Mouse (Mus musculus) neural tube, embryonic 11.5 days (tissue): Measurements from ENCODE around the gene Ahcyl1. TPM values are rescaled to one million over a fixed set of nuclear protein-coding genes. Genes with fewer than 3 reads are reported as not detected.
A peak's percentile ranks its signal among the peaks of the same experiment; 100 is the strongest.

Source experiments
- ATAC-seq: fragments of 200-750 bp; cut with Nextera tagmentation; 2 replicates; pipeline ENCODE4 v1.8.0; 2017; ENCODE audit warnings: moderate number of reproducible peaks, mild to moderate bottlenecking, moderate TSS enrichment, moderate library complexity; ENCODE audit not compliant: insufficient read depth, low FRiP score, low TSS enrichment
- DNase-seq: peaks from one replicate; pipeline ENCODE4 v3.0.0-alpha.2; 2015; ENCODE audit warnings: low spot score
- H3K27ac ChIP-seq: fragments of 300-500 bp; sonication (generic); 2 replicates; pipeline ENCODE4 v1.5.1; 2014; ENCODE audit warnings: low read depth, mild to moderate bottlenecking, low read length
- H3K27me3 ChIP-seq: fragments of 300-500 bp; sonication (generic); 2 replicates; pipeline ENCODE4 v1.6.1; 2014; ENCODE audit warnings: mild to moderate bottlenecking, low read length, mixed read lengths; ENCODE audit not compliant: control insufficient read depth, insufficient read depth
- H3K36me3 ChIP-seq: fragments of 300-500 bp; sonication (generic); 2 replicates; pipeline ENCODE4 v1.6.1; 2014; ENCODE audit warnings: mild to moderate bottlenecking, low read length, moderate library complexity, mixed read lengths; ENCODE audit not compliant: control insufficient read depth, insufficient read depth
- H3K4me1 ChIP-seq: fragments of 300-500 bp; sonication (generic); 2 replicates; pipeline ENCODE4 v1.6.1; 2014; ENCODE audit warnings: low read length, mixed read lengths; ENCODE audit not compliant: control insufficient read depth, insufficient read depth
- H3K4me2 ChIP-seq: fragments of 300-500 bp; sonication (generic); 2 replicates; pipeline ENCODE4 v1.6.1; 2014; ENCODE audit warnings: low read depth, mild to moderate bottlenecking, moderate library complexity
- H3K4me3 ChIP-seq: fragments of 300-500 bp; sonication (generic); 2 replicates; pipeline ENCODE4 v1.5.1; 2014; ENCODE audit warnings: low read depth, low read length
- H3K9ac ChIP-seq: fragments of 300-500 bp; sonication (generic); 2 replicates; pipeline ENCODE4 v1.6.1; 2014; ENCODE audit warnings: mild to moderate bottlenecking, low read length
- H3K9me3 ChIP-seq: fragments of 300-500 bp; sonication (generic); 2 replicates; pipeline ENCODE4 v1.6.1; 2016; ENCODE audit warnings: low read length; ENCODE audit not compliant: control insufficient read depth
- whole genome bisulfite sequencing: fragments of 180-500 bp; shearing (Covaris S2); extraction: QIAGEN DNeasy Blood & Tissue Kit; methylation state at CpG from one replicate; pipeline ENCODE4 v1.1.7; 2014; 5-methylcytosine and 5-hydroxymethylcytosine counted together
- polyA plus RNA-seq: library from polyadenylated mRNA; unstranded; fragments of >200 nt; fragmentation: Nextera tagmentation; extraction: Ambion mirVana; gene quantifications from 2 replicates; pipeline ENCODE4 v1.2.1, GENCODE M21; 2014

The Ahcyl1 gene
- polyA plus RNA-seq, 1 experiment from 2014 or later, result 127 TPM

DNA sequence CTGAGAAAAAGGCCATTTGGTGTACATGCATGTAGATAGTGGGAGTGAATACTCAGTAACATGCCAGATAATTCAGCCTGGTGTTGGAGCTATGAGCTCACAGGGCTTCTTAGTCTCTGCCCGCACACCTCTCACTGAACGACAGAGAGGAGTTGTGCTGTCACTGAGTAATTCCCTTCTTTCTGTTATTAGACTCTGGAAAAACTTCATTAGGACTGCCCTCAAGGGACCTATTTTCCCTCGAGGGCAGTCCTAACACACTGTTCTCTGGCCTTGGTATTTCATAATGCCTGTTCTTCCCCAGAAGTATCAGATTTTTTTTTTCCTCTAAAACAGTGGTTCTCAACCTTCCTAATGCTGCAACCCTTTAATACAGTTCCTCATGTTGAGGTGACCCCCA is 15.7 kb upstream of the Ahcyl1 start:
- no peaks in the 10 kb centered on the region for H3K27me3 ChIP-seq
- DNase-seq (no peak), ATAC-seq (no peak)
- H3K4me1 ChIP-seq, result no peaks in the 10 kb centered on the region
- 58% methylated on average over 3 of the region's 3 CpGs for WGBS
- H3K36me3 ChIP-seq, result no peaks in the 10 kb centered on the region
- no peak overlapping the region for H3K4me2 ChIP-seq
- no peaks in the 10 kb centered on the region for H3K9me3 ChIP-seq
- H3K4me3 ChIP-seq, result no peak overlapping the region
- H3K9ac ChIP-seq, result no peak overlapping the region
- H3K27ac ChIP-seq, result no peak overlapping the region

DNA sequence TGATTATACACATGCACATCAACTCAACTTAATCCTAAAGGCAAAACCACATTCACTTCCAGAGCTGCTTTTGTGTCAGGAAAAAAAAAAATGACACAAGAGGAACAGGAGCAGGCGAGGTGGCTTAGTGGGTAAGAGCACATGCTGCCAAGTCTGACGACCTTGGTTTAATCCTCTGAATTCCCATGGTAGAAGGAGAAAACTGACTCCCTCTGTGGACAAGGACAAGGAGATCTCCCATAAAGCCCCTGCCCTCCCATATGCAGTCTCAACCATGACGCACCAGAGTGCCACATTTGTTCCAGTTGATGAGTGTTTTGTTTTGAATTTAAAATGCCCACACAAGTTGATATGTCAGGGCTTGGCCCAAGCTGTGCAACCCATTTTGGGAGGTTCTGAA is 12.8 kb upstream of the Ahcyl1 start:
- no peaks in the 10 kb centered on the region for H3K27me3 ChIP-seq
- WGBS, result 67% methylated on average over 3 of the region's 3 CpGs
- DNase-seq (no peak), ATAC-seq (no peak)
- no peak overlapping the region for H3K4me3 ChIP-seq
- no peaks in the 10 kb centered on the region for H3K9me3 ChIP-seq
- no peak overlapping the region for H3K9ac ChIP-seq
- H3K4me1 ChIP-seq, result no peaks in the 10 kb centered on the region
- no peaks in the 10 kb centered on the region for H3K36me3 ChIP-seq
- no peak overlapping the region for H3K4me2 ChIP-seq
- no peak overlapping the region for H3K27ac ChIP-seq

DNA sequence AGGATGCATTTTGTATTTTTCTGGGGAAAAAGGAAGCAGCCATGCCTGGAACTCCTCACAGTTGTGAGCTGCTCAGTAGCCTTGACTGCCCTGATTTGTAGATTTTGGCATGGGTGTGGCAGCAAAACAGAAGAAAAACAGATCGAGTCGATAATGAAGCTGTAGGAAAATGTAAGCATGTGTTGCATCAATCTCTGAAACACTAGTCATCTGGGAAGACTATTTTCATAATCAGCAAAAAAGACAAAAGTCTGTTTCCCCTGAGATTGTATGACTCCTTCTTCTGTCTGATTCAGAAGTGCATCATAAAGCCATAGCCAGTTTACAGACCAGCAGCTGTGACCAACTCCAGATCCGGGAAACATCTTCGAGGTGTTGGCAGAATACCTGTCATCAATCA is 10.9 kb upstream of the Ahcyl1 start:
- WGBS, result 93% methylated on average over 4 of the region's 4 CpGs
- ATAC-seq, result no peak

DNA sequence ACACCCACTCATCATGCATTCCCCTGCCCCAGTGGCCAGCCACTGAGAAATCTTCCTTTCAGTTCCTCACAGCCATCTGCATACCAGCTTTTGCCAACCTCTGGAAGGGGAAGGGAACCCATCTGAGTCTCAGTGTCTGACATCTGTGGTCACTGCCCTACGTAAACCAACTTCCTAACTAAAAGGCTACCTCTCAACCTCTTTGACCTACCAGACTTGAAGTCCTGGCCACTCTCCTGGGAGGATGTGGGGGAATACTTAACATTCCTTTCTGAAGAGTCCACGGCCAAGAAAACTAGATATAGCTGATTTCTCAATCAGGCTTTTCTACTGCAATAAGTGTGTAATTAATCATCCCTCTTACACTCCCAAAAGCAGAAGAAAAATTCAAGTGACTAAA is 9.8 kb upstream of the Ahcyl1 start:
- Histone ChIP-seq H3K9me3 (no peaks in the 10 kb centered on the region), H3K27me3 (no peaks in the 10 kb centered on the region; the same call in 1 of the 2 replicates), H3K4me1 (no peaks in the 10 kb centered on the region), H3K4me3 (no peak overlapping the region), H3K27ac (no peak overlapping the region), H3K4me2 (no peak overlapping the region), H3K36me3 (no peaks in the 10 kb centered on the region), H3K9ac (no peak overlapping the region)
- ATAC-seq (no peak), DNase-seq (no peak)
- WGBS, result 45% methylated on average over 2 of the region's 2 CpGs

More for the DNA sequence above, 10.9 kb upstream of the Ahcyl1 start:
- Histone ChIP-seq H3K4me2 (no peak overlapping the region), H3K36me3 (no peaks in the 10 kb centered on the region), H3K9ac (no peak overlapping the region), H3K4me3 (no peak overlapping the region), H3K4me1 (no peaks in the 10 kb centered on the region), H3K27ac (no peak overlapping the region), H3K27me3 (no peaks in the 10 kb centered on the region; the same call in 1 of the 2 replicates), H3K9me3 (no peaks in the 10 kb centered on the region)
- no peak for DNase-seq

DNA sequence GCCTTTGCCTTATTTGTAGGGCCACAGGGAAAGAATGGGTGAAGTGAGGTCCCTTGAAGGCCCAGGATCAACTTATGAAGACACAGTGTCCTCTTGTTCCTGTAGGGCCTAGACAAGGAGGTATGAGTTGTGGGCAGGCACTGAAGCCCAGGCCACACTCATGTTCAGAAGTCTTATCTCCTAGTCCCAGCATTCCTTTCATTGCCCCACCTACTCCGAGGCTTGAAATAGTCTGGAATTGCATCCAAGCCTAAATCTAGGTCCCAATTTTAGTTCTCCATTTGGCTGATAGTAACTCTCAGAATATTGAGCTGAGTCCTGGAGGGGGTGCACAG is 8.0 kb upstream of the Ahcyl1 start:
- Histone ChIP-seq H3K4me3 (no peak overlapping the region), H3K27ac (no peak overlapping the region), H3K9me3 (no peaks in the 10 kb centered on the region), H3K36me3 (no peaks in the 10 kb centered on the region), H3K4me2 (no peak overlapping the region), H3K9ac (no peak overlapping the region), H3K4me1 (no peaks in the 10 kb centered on the region), H3K27me3 (no peaks in the 10 kb centered on the region; the same call in 1 of the 2 replicates)
- DNase-seq, result no peak
- 97% methylated on average over 1 of the region's 1 CpGs for WGBS
- no peak for ATAC-seq

DNA sequence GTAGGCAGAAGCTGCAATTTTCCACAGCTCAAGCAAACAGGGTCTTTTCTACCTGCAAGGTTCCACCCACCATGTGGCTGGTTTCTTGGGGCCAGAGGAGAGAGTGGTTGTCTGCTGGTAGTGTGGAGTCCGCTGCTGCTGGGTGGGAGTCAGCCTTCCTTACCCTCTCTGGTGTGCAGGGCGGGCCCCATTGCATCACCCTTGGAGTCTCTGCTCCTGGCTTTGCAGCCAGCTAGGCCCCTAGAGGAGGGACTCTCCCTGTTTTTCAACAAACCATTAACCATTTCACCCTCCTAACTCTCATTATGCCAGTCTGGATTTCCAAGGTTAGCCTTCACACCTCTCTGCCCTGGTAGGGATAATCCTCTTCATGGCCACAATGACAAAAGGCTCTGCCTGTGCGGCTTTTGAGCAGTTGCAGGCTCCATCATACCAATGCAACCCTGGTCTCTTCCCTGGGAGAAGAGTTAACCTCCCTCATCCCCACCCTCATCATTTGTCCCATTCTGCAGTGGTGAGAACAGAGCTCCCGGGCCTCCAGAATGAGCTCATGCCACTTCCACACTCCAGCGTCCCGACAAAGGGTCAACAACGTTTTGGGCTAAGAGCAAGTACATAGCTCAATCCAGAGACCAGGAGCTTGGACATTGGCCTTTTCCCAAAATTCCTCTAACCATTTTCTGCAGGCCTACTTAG is 7.5 kb upstream of the Ahcyl1 start:
- Histone ChIP-seq H3K9me3 (no peaks in the 10 kb centered on the region), H3K4me1 (no peaks in the 10 kb centered on the region), H3K9ac (no peak overlapping the region), H3K27ac (no peak overlapping the region), H3K27me3 (no peaks in the 10 kb centered on the region; the same call in 1 of the 2 replicates), H3K4me2 (no peak overlapping the region), H3K4me3 (no peak overlapping the region), H3K36me3 (no peaks in the 10 kb centered on the region)
- ATAC-seq, result no peak
- WGBS, result 77% methylated on average over 7 of the region's 7 CpGs
- no peak for DNase-seq

DNA sequence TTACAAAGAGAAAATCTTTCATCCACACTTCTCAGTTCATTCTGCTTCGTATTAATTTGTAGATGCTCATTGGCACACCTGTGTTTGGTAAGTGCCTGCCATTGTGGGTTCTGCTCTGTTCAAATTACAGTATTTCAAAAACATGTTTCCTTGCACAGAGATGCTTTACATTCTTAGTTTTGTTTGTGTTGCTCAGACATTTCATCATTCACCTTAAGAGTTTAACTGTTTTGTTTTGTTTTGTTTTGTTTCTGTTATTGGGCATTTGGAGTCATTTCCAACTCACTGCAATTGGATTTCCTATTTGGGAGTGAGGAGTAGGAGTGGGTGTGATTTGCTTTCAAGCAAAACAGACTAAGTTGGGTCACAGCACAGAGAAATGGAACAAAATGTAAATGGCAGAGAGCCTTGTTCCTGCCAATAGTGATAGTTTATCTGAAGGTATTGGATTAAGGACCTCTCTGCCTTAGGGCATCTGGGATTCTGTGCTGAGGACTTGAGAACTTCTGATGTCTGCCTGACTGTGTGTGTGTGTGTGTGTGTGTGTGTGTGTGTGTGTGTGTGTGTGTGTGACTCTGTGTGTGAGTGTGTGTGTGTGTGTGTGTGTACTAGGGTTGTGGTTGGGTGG is 5.5 kb upstream of the Ahcyl1 start:
- Histone ChIP-seq H3K36me3 (no peaks in the 10 kb centered on the region), H3K9ac (no peak overlapping the region), H3K27me3 (no peaks in the 10 kb centered on the region; the same call in 1 of the 2 replicates), H3K4me3 (no peak overlapping the region), H3K9me3 (no peaks in the 10 kb centered on the region), H3K4me2 (no peak overlapping the region), H3K27ac (no peak overlapping the region), H3K4me1 (no peaks in the 10 kb centered on the region)
- 82% methylated on average over 1 of the region's 1 CpGs for WGBS
- DNase-seq, result no peak
- ATAC-seq, result no peak

DNA sequence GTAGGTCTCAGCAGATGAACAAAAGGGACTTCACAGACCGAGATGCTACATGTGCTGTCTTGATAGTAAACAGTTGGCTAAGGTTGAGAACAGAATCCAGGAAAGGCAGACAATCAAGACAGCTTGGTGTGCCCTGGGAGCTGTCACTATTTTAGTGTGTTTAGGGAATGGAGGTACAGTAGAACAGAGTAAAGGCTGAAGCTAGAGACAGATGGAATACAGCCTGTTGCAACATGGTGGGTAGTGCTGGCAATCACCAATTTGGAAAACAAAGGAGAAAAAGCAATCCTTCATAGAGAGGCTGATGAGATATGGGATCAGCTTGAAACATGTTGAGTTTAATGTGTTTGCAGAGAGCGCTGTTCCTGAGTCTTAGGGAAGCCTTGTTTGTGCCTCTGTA is 4.3 kb upstream of the Ahcyl1 start:
- whole genome bisulfite sequencing, result 81% methylated on average over 2 of the region's 2 CpGs
- H3K27ac ChIP-seq, result no peak overlapping the region
- no peaks in the 10 kb centered on the region; the same call in 1 of the 2 replicates for H3K27me3 ChIP-seq
- H3K4me3 ChIP-seq, result no peak overlapping the region
- no peaks in the 10 kb centered on the region for H3K4me1 ChIP-seq
- ATAC-seq (no peak), DNase-seq (no peak)
- no peaks in the 10 kb centered on the region for H3K9me3 ChIP-seq
- H3K9ac ChIP-seq, result no peak overlapping the region
- H3K36me3 ChIP-seq, result no peaks in the 10 kb centered on the region
- no peak overlapping the region for H3K4me2 ChIP-seq

DNA sequence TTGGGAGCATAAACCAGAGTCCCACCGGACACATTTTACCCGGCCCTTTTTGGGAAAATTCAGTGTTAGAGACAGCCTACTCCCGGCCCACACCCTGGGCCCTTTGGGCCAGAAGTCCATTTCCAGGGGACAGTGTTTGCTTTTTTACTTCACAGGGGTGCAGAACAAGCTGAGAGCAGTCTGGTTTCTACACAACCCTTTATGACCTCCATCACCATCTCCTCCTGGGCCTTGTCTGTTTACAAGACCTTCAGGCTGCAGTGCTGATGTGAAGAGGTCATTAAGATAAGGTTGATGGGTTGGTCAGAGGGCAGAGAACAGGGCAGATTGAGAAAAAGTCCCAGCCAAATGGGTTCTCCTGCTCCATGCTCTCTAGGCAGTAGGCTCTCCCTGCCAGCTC is 550 bp upstream of the Ahcyl1 start:
- Histone ChIP-seq H3K27ac (no peak overlapping the region), H3K36me3 (no peaks in the 10 kb centered on the region), H3K9ac (peak overlapping the region; percentile 28; the same call in 1 of the 2 replicates), H3K4me3 (peak overlapping the region; percentile 77; the same call in 1 of the 2 replicates), H3K27me3 (no peaks in the 10 kb centered on the region), H3K4me1 (peaks cover 10% of the 10 kb centered on the region), H3K9me3 (no peaks in the 10 kb centered on the region), H3K4me2 (peak overlapping the region; percentile 74; the same call in 1 of the 2 replicates)
- ATAC-seq (peak; percentile 18; the same call in 1 of the 2 replicates), DNase-seq (no peak)
- WGBS, result 30% methylated on average over 3 of the region's 3 CpGs
